Mouse (Mus musculus): ENCODE measurements around the gene Nipal1. TPM values are rescaled to one million over a fixed set of nuclear protein-coding genes. Genes with fewer than 3 reads are reported as not detected.
A peak's percentile ranks its signal among the peaks of the same experiment; 100 is the strongest.

Gene Nipal1
- polyA plus RNA-seq, 1 experiment, result 0.93 TPM

DNA sequence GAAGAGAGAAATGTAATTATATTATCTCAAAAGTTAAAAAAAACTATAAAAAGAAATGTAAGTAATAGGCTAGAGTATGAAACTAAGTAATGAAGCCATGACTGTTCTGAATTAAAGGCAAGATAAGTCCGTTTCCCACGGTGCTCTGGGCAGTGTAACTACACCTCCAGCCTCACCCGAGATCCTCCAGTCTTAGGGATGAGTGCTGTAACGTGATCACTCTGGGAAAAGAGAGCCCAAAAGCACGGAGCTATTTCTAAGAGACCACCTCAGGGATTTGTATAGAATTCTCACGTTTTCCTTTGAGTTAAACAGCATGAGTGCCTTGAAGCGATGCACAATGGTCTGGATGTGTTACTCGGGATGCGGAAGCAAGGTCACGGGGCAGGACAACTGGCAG lies 58.5 kb downstream of the Nipal1 start:
- no peaks in the 10 kb centered on the region for H3K4me1 ChIP-seq (ENCODE audit: control insufficient read depth, insufficient read depth, low read length)
- TF ChIP-seq EP300 (IDR thresholded peaks at IDR 0.05; ENCODE audit: insufficient read depth, low read depth, low read length), result no peak
- TF ChIP-seq CTCF (IDR thresholded peaks at IDR 0.05; ENCODE audit: low read depth, low read length), result no peak
- TF ChIP-seq POLR2A (IDR thresholded peaks at IDR 0.05; ENCODE audit: insufficient read depth, low read length), result no peak
- no peak overlapping the region for H3K9ac ChIP-seq (ENCODE audit: low read depth, poor library complexity, severe bottlenecking)
- 0 out of 2 replicates have a peak, but pooled peaks cover 2% of the 10 kb centered on the region for H3K9me3 ChIP-seq (replicated peaks; ENCODE audit: control insufficient read depth, insufficient read depth, low read length, poor library complexity, severe bottlenecking)
- H3K27ac ChIP-seq (ENCODE audit: insufficient read depth, low read length), result no peak overlapping the region
- no peak overlapping the region for H3K4me3 ChIP-seq (ENCODE audit: low read depth, low read length)
- no peaks in the 10 kb centered on the region for H3K36me3 ChIP-seq (ENCODE audit: control insufficient read depth, insufficient read depth, low read length, poor library complexity, severe bottlenecking)
- no peaks in the 10 kb centered on the region for H3K27me3 ChIP-seq (ENCODE audit: control insufficient read depth, insufficient read depth, low read length, poor library complexity, severe bottlenecking)

DNA sequence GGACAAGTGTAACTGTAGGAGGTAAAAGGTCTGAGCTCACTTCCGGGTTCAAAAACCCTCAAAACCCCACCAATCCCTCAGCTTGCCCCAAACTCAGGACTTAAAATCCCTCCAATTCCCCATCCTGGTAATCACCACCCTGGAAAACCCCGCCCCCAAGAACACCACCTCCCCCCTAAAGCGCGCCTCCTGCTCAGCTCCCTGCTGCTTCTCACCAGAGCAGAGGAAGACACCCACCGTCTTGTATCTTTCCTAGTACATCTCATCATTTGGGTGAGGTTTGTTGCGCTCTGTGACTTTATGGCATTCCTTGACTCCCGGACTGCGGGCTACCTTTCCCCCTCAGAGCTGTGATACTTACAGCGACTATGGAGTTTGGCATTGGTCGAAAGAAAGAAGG lies 59.1 kb downstream of the Nipal1 start:
- H3K4me3 ChIP-seq (ENCODE audit: low read depth, low read length), result no peak overlapping the region
- no peaks in the 10 kb centered on the region for H3K4me1 ChIP-seq (ENCODE audit: control insufficient read depth, insufficient read depth, low read length)
- TF ChIP-seq CTCF (IDR thresholded peaks at IDR 0.05; ENCODE audit: low read depth, low read length) (no peak), EP300 (IDR thresholded peaks at IDR 0.05; ENCODE audit: insufficient read depth, low read depth, low read length) (no peak)
- H3K27ac ChIP-seq (ENCODE audit: insufficient read depth, low read length), result no peak overlapping the region
- 0 out of 2 replicates have a peak, but pooled peaks cover 2% of the 10 kb centered on the region for H3K9me3 ChIP-seq (replicated peaks; ENCODE audit: control insufficient read depth, insufficient read depth, low read length, poor library complexity, severe bottlenecking)
- H3K27me3 ChIP-seq (ENCODE audit: control insufficient read depth, insufficient read depth, low read length, poor library complexity, severe bottlenecking), result no peaks in the 10 kb centered on the region
- H3K9ac ChIP-seq (ENCODE audit: low read depth, poor library complexity, severe bottlenecking), result no peak overlapping the region
- H3K36me3 ChIP-seq (ENCODE audit: control insufficient read depth, insufficient read depth, low read length, poor library complexity, severe bottlenecking), result no peaks in the 10 kb centered on the region

DNA sequence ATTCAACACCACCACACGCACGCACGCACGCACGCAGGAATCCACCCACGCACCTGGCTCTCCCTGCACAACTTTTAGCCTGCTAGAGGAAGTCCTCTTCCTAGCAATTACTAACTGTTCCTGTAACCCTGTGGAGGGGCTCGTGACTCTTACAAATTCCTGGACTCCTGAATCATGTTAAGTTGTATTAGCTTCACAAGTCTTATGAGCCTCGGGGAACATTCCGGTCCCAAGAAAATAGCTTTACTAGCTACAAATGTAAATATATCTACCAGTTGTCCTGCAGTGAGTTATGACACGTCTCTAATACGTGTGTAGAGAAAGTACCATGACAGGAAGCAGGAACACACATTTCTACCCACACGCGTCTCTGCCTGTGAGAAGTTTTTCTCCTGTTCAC lies 61.9 kb downstream of the Nipal1 start:
- H3K27me3 ChIP-seq (ENCODE audit: control insufficient read depth, insufficient read depth, low read length, poor library complexity, severe bottlenecking), result no peaks in the 10 kb centered on the region
- no peak overlapping the region for H3K27ac ChIP-seq (ENCODE audit: insufficient read depth, low read length)
- no peak overlapping the region for H3K9ac ChIP-seq (ENCODE audit: low read depth, poor library complexity, severe bottlenecking)
- 0 out of 2 replicates have a peak, but pooled peaks cover 2% of the 10 kb centered on the region for H3K9me3 ChIP-seq (replicated peaks; ENCODE audit: control insufficient read depth, insufficient read depth, low read length, poor library complexity, severe bottlenecking)
- TF ChIP-seq POLR2A (IDR thresholded peaks at IDR 0.05; ENCODE audit: insufficient read depth, low read length) (no peak), EP300 (IDR thresholded peaks at IDR 0.05; ENCODE audit: insufficient read depth, low read depth, low read length) (no peak), CTCF (IDR thresholded peaks at IDR 0.05; ENCODE audit: low read depth, low read length) (no peak)
- H3K4me1 ChIP-seq (ENCODE audit: control insufficient read depth, insufficient read depth, low read length), result no peaks in the 10 kb centered on the region
- H3K36me3 ChIP-seq (ENCODE audit: control insufficient read depth, insufficient read depth, low read length, poor library complexity, severe bottlenecking), result no peaks in the 10 kb centered on the region
- no peak overlapping the region for H3K4me3 ChIP-seq (ENCODE audit: low read depth, low read length)

DNA sequence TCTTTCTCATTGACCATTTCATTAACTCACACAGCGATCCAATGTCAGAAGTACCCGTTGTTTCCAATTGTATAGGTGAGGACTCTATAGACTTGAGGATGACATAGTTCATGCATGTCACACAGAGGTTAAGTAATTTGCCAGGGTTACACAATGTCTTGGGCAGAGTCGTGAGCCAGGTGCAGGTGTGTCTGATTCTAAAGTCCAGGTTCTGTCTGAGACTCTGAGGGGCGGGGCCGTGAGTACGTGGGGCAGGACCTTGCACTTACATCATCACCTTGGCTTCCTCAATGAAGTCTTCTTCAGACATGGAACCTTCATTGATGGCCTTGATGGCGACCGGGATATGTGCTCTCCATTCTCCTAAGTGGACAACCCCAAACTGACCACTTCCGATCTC lies 62.4 kb downstream of the Nipal1 start:
- Histone ChIP-seq H3K36me3 (ENCODE audit: control insufficient read depth, insufficient read depth, low read length, poor library complexity, severe bottlenecking) (no peaks in the 10 kb centered on the region), H3K9me3 (replicated peaks; ENCODE audit: control insufficient read depth, insufficient read depth, low read length, poor library complexity, severe bottlenecking) (0 out of 2 replicates have a peak, but pooled peaks cover 2% of the 10 kb centered on the region), H3K4me1 (ENCODE audit: control insufficient read depth, insufficient read depth, low read length) (no peaks in the 10 kb centered on the region), H3K27ac (ENCODE audit: insufficient read depth, low read length) (no peak overlapping the region), H3K27me3 (ENCODE audit: control insufficient read depth, insufficient read depth, low read length, poor library complexity, severe bottlenecking) (no peaks in the 10 kb centered on the region), H3K9ac (ENCODE audit: low read depth, poor library complexity, severe bottlenecking) (no peak overlapping the region), H3K4me3 (ENCODE audit: low read depth, low read length) (no peak overlapping the region)
- TF ChIP-seq EP300 (IDR thresholded peaks at IDR 0.05; ENCODE audit: insufficient read depth, low read depth, low read length) (no peak), POLR2A (IDR thresholded peaks at IDR 0.05; ENCODE audit: insufficient read depth, low read length) (no peak), CTCF (IDR thresholded peaks at IDR 0.05; ENCODE audit: low read depth, low read length) (no peak)

DNA sequence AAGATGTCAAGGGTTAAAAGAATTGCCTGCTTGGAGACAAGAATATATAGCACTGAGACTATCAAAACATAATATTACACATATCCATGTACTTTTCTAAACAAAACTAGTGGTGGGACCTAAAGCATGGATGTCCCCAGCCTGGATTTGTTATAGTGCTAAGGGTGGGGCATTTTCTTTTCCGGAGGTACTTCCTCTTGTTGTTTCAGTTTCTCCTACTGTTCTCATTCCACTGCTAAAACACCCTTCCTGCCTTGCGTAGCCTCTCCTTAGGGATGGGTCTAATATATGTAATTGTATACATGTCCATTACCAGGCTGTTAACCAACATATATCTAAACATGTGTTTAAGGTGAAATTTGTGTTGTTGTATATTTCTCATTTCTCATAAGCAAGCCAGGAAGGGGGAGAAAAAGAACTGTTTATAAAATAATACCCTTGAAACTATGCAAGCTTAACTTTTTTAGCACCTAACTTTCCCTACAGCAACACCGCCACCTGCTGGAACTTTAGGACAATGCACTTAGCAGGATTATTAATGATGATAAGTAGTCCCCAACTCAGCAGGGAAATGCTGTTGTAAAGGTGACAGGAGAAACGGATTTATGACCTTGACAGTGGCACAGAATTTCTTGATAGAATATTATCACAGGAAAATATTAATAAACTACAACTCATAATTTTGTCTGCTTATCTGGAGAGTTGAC lies 63.1 kb downstream of the Nipal1 start:
- no peaks in the 10 kb centered on the region for H3K36me3 ChIP-seq (ENCODE audit: control insufficient read depth, insufficient read depth, low read length, poor library complexity, severe bottlenecking)
- H3K4me3 ChIP-seq (ENCODE audit: low read depth, low read length), result no peak overlapping the region
- H3K9me3 ChIP-seq (replicated peaks; ENCODE audit: control insufficient read depth, insufficient read depth, low read length, poor library complexity, severe bottlenecking), result no peaks in the 10 kb centered on the region
- peak; percentile 24 for TF ChIP-seq CTCF (IDR thresholded peaks at IDR 0.05; ENCODE audit: low read depth, low read length)
- no peak for TF ChIP-seq POLR2A (IDR thresholded peaks at IDR 0.05; ENCODE audit: insufficient read depth, low read length)
- no peak for TF ChIP-seq EP300 (IDR thresholded peaks at IDR 0.05; ENCODE audit: insufficient read depth, low read depth, low read length)
- H3K9ac ChIP-seq (ENCODE audit: low read depth, poor library complexity, severe bottlenecking), result no peak overlapping the region
- no peaks in the 10 kb centered on the region for H3K27me3 ChIP-seq (ENCODE audit: control insufficient read depth, insufficient read depth, low read length, poor library complexity, severe bottlenecking)
- H3K27ac ChIP-seq (ENCODE audit: insufficient read depth, low read length), result no peak overlapping the region
- no peaks in the 10 kb centered on the region for H3K4me1 ChIP-seq (ENCODE audit: control insufficient read depth, insufficient read depth, low read length)

DNA sequence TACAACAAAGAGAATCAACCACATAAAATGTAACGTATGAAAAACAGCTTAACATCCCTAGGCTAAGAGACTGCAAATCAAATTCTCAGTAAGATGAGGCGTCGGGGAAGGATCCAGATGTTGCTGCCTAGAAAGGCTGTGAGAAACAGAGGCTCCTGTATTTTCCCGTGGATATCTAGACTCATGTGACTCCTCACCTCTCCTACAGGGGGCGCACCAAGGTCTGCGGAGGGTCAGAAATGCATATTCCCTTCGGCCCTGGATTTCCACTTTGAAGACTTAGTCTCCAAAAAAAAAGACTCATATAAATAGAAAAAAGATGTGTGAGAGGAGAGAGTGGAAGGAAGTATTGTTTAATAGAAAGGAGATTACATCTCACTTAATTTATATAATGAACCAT lies 73.0 kb downstream of the Nipal1 start:
- H3K4me1 ChIP-seq (ENCODE audit: control insufficient read depth, insufficient read depth, low read length), result no peaks in the 10 kb centered on the region
- no peak overlapping the region for H3K27ac ChIP-seq (ENCODE audit: insufficient read depth, low read length)
- no peak overlapping the region for H3K9ac ChIP-seq (ENCODE audit: low read depth, poor library complexity, severe bottlenecking)
- TF ChIP-seq POLR2A (IDR thresholded peaks at IDR 0.05; ENCODE audit: insufficient read depth, low read length) (no peak), CTCF (IDR thresholded peaks at IDR 0.05; ENCODE audit: low read depth, low read length) (peak; percentile 37)
- no peaks in the 10 kb centered on the region for H3K9me3 ChIP-seq (replicated peaks; ENCODE audit: control insufficient read depth, insufficient read depth, low read length, poor library complexity, severe bottlenecking)
- H3K4me3 ChIP-seq (ENCODE audit: low read depth, low read length), result no peak overlapping the region
- H3K27me3 ChIP-seq (ENCODE audit: control insufficient read depth, insufficient read depth, low read length, poor library complexity, severe bottlenecking), result no peaks in the 10 kb centered on the region
- H3K36me3 ChIP-seq (ENCODE audit: control insufficient read depth, insufficient read depth, low read length, poor library complexity, severe bottlenecking), result no peaks in the 10 kb centered on the region

Other genes with a start within 250 kb of the Nipal1 start
- gene Corin, start 143.3 kb upstream of the Nipal1 start, polyA plus RNA-seq (2011; ENCODE audit: insufficient read depth, insufficient read length, low read depth, missing spikeins), result 0.24 and 0.63 TPM in 2 replicates
- 43.5 and 57.4 TPM in 2 replicates for gene Nfxl1, start 88.1 kb upstream of the Nipal1 start, polyA plus RNA-seq (2011; ENCODE audit: insufficient read depth, insufficient read length, low read depth, missing spikeins)
- gene Zar1, start 66.5 kb upstream of the Nipal1 start, polyA plus RNA-seq (2011; ENCODE audit: insufficient read depth, insufficient read length, low read depth, missing spikeins), result not detected in 2 replicates
- gene Gm5868, start 60.2 kb upstream of the Nipal1 start, polyA plus RNA-seq (2011; ENCODE audit: insufficient read depth, insufficient read length, low read depth, missing spikeins), result 0.58 TPM in 1 of 2 replicates, not detected in the other
- 0.30 TPM in 1 of 2 replicates, not detected in the other for gene Cnga1, start 3.5 kb upstream of the Nipal1 start, polyA plus RNA-seq (2011; ENCODE audit: insufficient read depth, insufficient read length, low read depth, missing spikeins)
- not detected in 2 replicates for gene Txk, start 105.0 kb downstream of the Nipal1 start, polyA plus RNA-seq (2011; ENCODE audit: insufficient read depth, insufficient read length, low read depth, missing spikeins)
- 15.8 and 20.6 TPM in 2 replicates for gene Tec, start 220.7 kb downstream of the Nipal1 start, polyA plus RNA-seq (2011; ENCODE audit: insufficient read depth, insufficient read length, low read depth, missing spikeins)

All from ES-Bruce4 (cell line).